Mouse (Mus musculus): ENCODE results near the gene Selenom.

DNA sequence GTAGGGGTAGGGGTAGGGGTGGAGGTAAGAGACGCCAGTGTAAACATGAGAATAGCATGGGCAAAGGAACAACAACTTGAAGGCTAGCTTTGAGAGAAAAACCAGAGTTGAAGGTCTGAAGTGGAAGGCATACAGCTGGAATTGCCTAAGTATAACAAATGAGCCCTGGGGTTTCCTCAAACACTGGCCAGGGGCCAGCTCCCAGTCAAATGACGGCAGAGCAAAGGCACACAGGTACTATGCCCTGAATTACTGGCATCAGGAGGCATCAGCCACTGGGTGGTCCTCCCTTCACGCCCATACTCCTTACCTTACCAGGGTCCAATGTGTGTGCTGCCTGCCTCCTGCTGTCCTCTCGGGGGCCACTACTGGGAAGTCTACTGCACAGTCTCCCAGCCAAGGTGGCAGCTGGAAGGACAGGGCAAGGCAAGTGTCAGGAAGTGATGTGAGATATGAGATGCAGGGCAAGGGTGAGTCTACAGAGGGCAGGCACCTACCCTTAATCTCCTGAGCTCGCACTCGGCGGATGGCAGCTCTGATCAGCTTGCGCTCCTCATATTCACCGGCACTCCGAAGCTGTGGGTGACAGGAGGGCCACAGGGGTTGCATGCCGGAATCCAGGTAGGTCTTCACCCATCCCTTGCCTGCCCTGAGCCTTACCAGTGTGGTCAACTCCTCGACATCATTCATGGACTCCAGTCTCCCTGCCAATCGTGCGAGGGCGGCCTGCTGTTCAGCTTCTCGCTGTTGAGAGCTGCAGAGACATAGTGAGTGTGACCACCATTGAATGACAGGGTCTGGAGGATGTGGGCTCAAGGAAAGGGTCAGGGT, 17.8 kb downstream of the Selenom start:
- TF ChIP-seq ZNF384 (IDR thresholded peaks at IDR 0.05; ENCODE audit: low read depth, low read length) (no peak), CHD2 (IDR thresholded peaks at IDR 0.05; ENCODE audit: low read depth, low read length) (no peak), ZC3H11A (IDR thresholded peaks at IDR 0.05; ENCODE audit: borderline replicate concordance, low read depth, low read length) (no peak), MAFK (IDR thresholded peaks at IDR 0.05; ENCODE audit: insufficient read depth, low read depth, low read length) (no peak), HCFC1 (IDR thresholded peaks at IDR 0.05; ENCODE audit: borderline replicate concordance, insufficient read depth, low read length) (no peak)
